Mouse (Mus musculus) kidney, postnatal 0 days (tissue): ENCODE results near the gene Syndig1. TPM values are rescaled to one million over a fixed set of nuclear protein-coding genes. Genes with fewer than 3 reads are reported as not detected.

ENCODE experiments used
- ATAC-seq: fragments of 200-750 bp; cut with Nextera tagmentation; replicated peaks from 2 replicates; pipeline ENCODE4 v1.8.0; 2017; ENCODE audit warnings: low read depth, moderate number of reproducible peaks, moderate TSS enrichment, moderate library complexity; ENCODE audit not compliant: low FRiP score
- DNase-seq: peaks from one replicate; pipeline ENCODE4 v3.0.0-alpha.2; 2016; ENCODE audit warnings: low spot score
- H3K27ac ChIP-seq: fragments of 300-500 bp; sonication (generic); 2 replicates; pipeline ENCODE4 v1.5.1; 2014; ENCODE audit warnings: mild to moderate bottlenecking
- H3K27me3 ChIP-seq: fragments of 300-500 bp; sonication (generic); 2 replicates; pipeline ENCODE4 v1.6.1; 2014; ENCODE audit warnings: low read length, mixed read lengths; ENCODE audit not compliant: insufficient read depth
- H3K36me3 ChIP-seq: fragments of 300-500 bp; sonication (generic); 2 replicates; pipeline ENCODE4 v1.6.1; 2014; ENCODE audit warnings: low read length, mixed read lengths; ENCODE audit not compliant: insufficient read depth
- H3K4me1 ChIP-seq: fragments of 300-500 bp; sonication (generic); replicated peaks from 2 replicates; pipeline ENCODE4 v1.6.1; 2014; ENCODE audit warnings: antibody characterized with exemption, low read length, mixed read lengths; ENCODE audit not compliant: insufficient read depth
- H3K4me2 ChIP-seq: fragments of 300-500 bp; sonication (generic); 2 replicates; pipeline ENCODE4 v1.6.1; 2014; ENCODE audit warnings: mild to moderate bottlenecking, low read length, moderate library complexity, mixed read lengths
- H3K4me3 ChIP-seq: fragments of 300-500 bp; sonication (generic); replicated peaks from 2 replicates; pipeline ENCODE4 v1.5.1; 2014; ENCODE audit warnings: low read depth, low read length
- H3K9ac ChIP-seq: fragments of 300-500 bp; sonication (generic); 2 replicates; pipeline ENCODE4 v1.6.1; 2014; ENCODE audit warnings: low read depth, low read length
- H3K9me3 ChIP-seq: fragments of 300-500 bp; sonication (generic); replicated peaks from 2 replicates; pipeline ENCODE4 v1.6.1; 2016; ENCODE audit warnings: low read length, inconsistent platforms, mixed read lengths
- CTCF ChIP-seq: IDR thresholded peaks from 2 replicates; pipeline ENCODE4 v1.5.1; 2016; ENCODE audit warnings: antibody characterized with exemption, low read depth, mild to moderate bottlenecking, moderate library complexity
- WGBS: fragments of 180-500 bp; shearing (Covaris S2); extraction: QIAGEN DNeasy Blood & Tissue Kit; methylation state at CpG from one replicate; pipeline ENCODE4 v1.1.7; 2014; 5-methylcytosine and 5-hydroxymethylcytosine counted together
- polyA plus RNA-seq: library from polyadenylated mRNA; unstranded; fragments of >200 nt; fragmentation: Nextera tagmentation; extraction: Ambion mirVana; gene quantifications from 2 replicates; pipeline ENCODE4 v1.2.1, GENCODE M21; 2015

The Syndig1 gene
- polyA plus RNA-seq, 1 experiment from 2014 or later = 2.7 TPM

DNA sequence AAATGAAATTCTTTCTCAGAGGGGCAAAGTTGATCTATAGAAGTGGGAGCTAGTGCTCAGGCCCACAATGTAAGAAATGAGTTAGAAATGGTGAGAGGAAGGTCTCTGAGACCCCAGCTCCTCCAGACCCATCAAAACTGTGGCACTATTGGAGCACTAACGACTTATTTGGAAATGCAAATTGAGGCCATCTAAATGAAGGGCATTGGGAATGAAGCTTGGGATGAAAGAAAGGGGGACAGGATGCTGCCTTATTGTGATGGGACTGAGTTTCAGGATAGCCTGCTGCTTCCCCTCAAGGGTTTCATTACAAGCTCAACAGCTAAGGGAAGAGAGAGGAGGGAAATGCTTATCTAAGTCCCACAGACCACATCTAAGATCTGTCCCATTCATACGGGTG lies 110.6 kb downstream of the Syndig1 start:
- TF ChIP-seq CTCF = no peak
- Histone ChIP-seq H3K27me3 (no peaks in the 10 kb centered on the region), H3K36me3 (no peaks in the 10 kb centered on the region), H3K4me2 (no peak overlapping the region), H3K9me3 (no peaks in the 10 kb centered on the region), H3K9ac (no peak overlapping the region), H3K27ac (no peak overlapping the region), H3K4me1 (no peaks in the 10 kb centered on the region), H3K4me3 (no peak overlapping the region)
- no peak for DNase-seq
- 47% methylated on average over 2 of the region's 2 CpGs for WGBS
- no peak for ATAC-seq

DNA sequence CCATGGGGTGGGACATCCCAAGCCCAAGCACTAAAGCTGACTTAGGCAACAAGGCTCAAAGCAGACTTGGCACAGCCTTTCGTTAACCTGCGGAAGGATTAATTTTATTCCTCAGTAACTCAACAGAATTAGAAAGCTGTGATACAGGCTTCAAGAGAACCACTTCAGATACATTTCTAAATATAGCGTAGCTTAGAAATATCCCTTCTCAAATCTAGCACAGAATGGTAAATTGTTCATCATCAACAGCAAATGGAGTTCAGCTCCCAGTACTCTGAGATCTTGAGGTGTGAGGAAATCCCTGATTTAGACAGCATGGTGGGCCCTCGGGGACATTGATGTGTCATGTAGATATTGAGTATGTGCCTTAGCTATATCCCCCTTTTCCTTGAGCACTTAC lies 121.6 kb downstream of the Syndig1 start:
- ATAC-seq = no peak
- Histone ChIP-seq H3K27ac (no peak overlapping the region), H3K9me3 (no peaks in the 10 kb centered on the region), H3K36me3 (no peaks in the 10 kb centered on the region), H3K9ac (no peak overlapping the region), H3K4me3 (no peak overlapping the region), H3K4me2 (no peak overlapping the region), H3K4me1 (no peaks in the 10 kb centered on the region), H3K27me3 (no peaks in the 10 kb centered on the region)
- TF ChIP-seq CTCF = no peak
- no peak for DNase-seq
- WGBS = 92% methylated on average over 4 of the region's 4 CpGs

DNA sequence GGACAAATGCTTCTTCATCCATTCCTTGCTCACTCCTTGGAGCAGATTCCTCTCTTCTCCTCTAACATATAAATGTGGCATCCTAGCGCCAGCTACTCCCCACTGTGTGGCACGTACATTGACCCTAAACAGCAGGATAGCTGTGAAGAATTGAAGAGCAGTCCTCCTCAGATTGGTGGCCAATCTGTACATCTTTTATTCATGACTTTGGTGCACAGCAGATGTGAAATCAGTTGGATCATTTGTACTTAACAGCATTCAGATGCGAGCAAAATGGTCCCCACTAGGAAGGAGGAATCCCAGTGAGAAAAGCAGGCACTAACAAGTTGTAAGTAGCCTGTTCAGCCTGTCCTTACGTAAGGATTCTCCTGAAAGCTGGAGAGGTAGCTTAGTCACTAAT lies 142.0 kb downstream of the Syndig1 start:
- Histone ChIP-seq H3K27me3 (no peaks in the 10 kb centered on the region), H3K4me2 (no peak overlapping the region), H3K9me3 (no peaks in the 10 kb centered on the region), H3K27ac (no peak overlapping the region), H3K4me3 (no peak overlapping the region), H3K4me1 (no peaks in the 10 kb centered on the region), H3K9ac (no peak overlapping the region), H3K36me3 (no peaks in the 10 kb centered on the region)
- WGBS = 83% methylated on average over 4 of the region's 4 CpGs
- TF ChIP-seq CTCF = no peak
- no peak for DNase-seq
- ATAC-seq = no peak

DNA sequence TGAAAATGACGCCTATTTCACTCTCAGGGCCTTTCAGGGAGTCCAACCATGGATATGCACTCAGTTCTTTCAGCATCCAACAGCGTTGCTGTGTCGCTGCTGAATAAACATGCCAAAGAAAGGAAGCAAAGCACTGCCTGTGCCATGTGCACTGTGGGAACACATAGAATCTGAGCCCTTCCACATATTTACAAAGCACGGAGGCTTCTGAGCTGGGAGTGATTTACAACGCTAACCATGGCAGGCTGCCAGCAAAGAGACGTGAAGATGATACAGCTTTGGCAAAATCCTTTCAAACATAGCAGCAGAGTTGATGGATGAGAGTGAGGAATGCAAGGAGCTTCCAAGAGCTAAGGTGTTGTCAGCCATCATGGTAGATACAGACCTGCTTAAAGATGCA lies 144.6 kb downstream of the Syndig1 start:
- H3K36me3 ChIP-seq = no peaks in the 10 kb centered on the region
- WGBS = 48% methylated on average over 6 of the region's 6 CpGs
- H3K27ac ChIP-seq = no peak overlapping the region
- H3K9me3 ChIP-seq = no peaks in the 10 kb centered on the region
- no peak for ATAC-seq
- H3K9ac ChIP-seq = no peak overlapping the region
- H3K4me2 ChIP-seq = no peak overlapping the region
- no peak for DNase-seq
- H3K4me3 ChIP-seq = no peak overlapping the region
- H3K4me1 ChIP-seq = no peaks in the 10 kb centered on the region
- no peaks in the 10 kb centered on the region for H3K27me3 ChIP-seq
- TF ChIP-seq CTCF = no peak

DNA sequence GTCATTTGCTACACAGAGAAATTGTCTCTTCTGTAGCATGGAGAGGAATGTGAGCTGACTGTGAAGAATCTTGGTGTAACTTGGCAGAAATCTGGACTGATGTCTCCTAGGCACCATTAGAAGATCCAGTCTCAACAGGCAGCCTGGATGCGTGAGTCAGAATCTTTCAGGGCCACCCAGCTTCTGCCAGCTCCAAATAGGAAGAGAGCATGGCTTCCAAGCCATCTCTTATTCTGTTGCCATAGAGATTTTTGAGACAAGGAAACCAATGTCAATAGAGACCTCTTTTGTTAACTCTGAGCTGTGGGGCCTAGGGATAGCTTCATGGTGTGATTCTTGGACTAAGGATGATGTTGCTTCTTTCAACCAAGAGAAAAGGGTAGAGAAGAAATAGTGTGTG lies 151.4 kb downstream of the Syndig1 start:
- ATAC-seq (no peak), DNase-seq (no peak)
- Histone ChIP-seq H3K4me2 (no peak overlapping the region), H3K36me3 (no peaks in the 10 kb centered on the region), H3K4me1 (no peaks in the 10 kb centered on the region), H3K4me3 (no peak overlapping the region), H3K27me3 (no peaks in the 10 kb centered on the region), H3K9me3 (no peaks in the 10 kb centered on the region), H3K9ac (no peak overlapping the region), H3K27ac (no peak overlapping the region)
- TF ChIP-seq CTCF = no peak
- 88% methylated on average over 1 of the region's 1 CpGs for WGBS

DNA sequence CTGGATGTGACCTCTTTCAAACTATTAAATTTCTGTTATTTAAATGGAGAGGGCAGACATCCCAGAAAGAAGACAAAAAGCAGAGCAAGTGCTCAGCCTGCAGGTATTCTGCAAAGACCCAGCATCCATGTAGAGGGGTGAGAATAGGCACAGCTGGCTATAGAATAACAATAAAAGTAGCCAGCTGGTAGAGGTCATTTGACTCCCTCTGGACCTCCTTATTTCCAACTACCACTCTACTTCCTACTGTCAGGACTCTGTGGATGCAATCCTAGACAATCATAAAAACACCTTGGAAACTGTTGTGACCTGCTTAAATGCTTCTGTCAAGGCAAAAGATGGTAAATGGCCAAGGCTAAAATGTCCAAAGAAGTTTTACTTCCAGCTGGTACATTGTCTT lies 153.5 kb downstream of the Syndig1 start:
- H3K4me3 ChIP-seq = no peak overlapping the region

DNA sequence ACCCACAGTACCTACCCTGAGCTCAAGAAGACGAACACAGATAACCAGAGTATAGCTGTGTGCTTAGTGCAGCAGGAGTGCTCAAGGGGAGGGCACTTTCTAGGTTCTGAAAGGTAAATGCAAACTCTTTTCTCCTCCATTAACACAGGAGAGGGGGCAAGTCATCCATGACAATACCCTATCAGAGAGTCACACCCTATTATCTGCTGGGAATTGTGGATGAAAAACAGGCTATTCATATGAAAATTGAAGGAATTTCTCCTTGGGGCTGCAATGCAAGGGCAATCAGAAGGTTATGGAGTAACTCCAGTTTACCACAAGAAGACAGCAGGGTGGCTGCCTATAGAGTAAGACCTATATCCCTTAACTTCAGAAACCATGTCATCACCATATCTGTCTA lies 154.1 kb downstream of the Syndig1 start:
- no peak for ATAC-seq
- 63% methylated on average over 1 of the region's 1 CpGs for WGBS

More for the DNA sequence above, 153.5 kb downstream of the Syndig1 start:
- no peak for ATAC-seq
- Histone ChIP-seq H3K4me1 (no peaks in the 10 kb centered on the region), H3K9me3 (no peaks in the 10 kb centered on the region), H3K27me3 (no peaks in the 10 kb centered on the region), H3K36me3 (no peaks in the 10 kb centered on the region), H3K4me2 (no peak overlapping the region), H3K27ac (no peak overlapping the region), H3K9ac (no peak overlapping the region)
- TF ChIP-seq CTCF = no peak
- DNase-seq = no peak

More for the DNA sequence above, 154.1 kb downstream of the Syndig1 start:
- Histone ChIP-seq H3K9ac (no peak overlapping the region), H3K4me3 (no peak overlapping the region), H3K4me1 (no peaks in the 10 kb centered on the region), H3K9me3 (no peaks in the 10 kb centered on the region), H3K36me3 (no peaks in the 10 kb centered on the region), H3K27ac (no peak overlapping the region), H3K27me3 (no peaks in the 10 kb centered on the region), H3K4me2 (no peak overlapping the region)
- DNase-seq = no peak
- no peak for TF ChIP-seq CTCF
